Mouse (Mus musculus) cerebral cortex, adult 2 months (tissue): ENCODE data around the gene Slc30a5.

Experiments used
- WGBS: fragments of 180-500 bp; shearing (Covaris S2); methylation state at CpG from one replicate; pipeline ENCODE4 v1.1.7; 2018; 5-methylcytosine and 5-hydroxymethylcytosine counted together

Slc30a5 gene

GRCm38 (mm10) chr13:100753011-100753410 lies 80.2 kb downstream of the Slc30a5 start:
- WGBS: 93% methylated on average over 6 of the region's 6 CpGs
